Mouse (Mus musculus): ENCODE data around the gene Zfp280b.

DNA sequence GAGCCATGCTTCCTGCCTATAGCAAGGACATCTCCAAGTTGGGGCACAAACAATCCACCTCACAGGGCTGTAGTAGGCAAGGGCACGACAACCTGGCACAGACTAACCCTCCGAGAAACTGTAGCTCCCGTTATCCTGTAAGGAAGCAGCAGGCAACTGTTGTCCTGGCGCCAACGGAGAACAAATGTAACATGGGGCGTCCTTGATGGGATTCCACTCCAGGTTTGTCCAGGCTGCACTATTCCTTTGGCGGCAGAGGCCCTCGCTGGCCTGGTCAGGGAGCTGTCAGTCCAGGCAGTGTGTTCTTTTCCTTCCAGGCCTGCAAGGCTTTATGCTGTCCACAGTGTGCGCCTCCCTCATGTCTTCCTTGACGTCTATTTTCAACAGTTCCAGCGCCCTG is 37.0 kb upstream of the Zfp280b start:
- TF ChIP-seq POLR2A (IDR thresholded peaks at IDR 0.05; ENCODE audit: borderline replicate concordance, control insufficient read depth, low read depth, low read length) = no peak
- TF ChIP-seq CTCF (IDR thresholded peaks at IDR 0.05; ENCODE audit: control insufficient read depth, insufficient read depth, low read length) = no peak
